Mouse (Mus musculus): Measurements from ENCODE around the gene Vps26c.

- no peak for TF ChIP-seq FLI1 (IDR thresholded peaks at IDR 0.05; ENCODE audit: low read length)
- no peak for TF ChIP-seq GATA1 (IDR thresholded peaks at IDR 0.05; ENCODE audit: borderline replicate concordance, low read length)
Observed at GRCm38 (mm10) chr16:94575757-94576156, 49.1 kb upstream of the Vps26c start.
